Mouse (Mus musculus) cerebral cortex, adult 2 months (tissue): ENCODE measurements around the gene Rrp12.

Experiments
- WGBS: fragments of 180-500 bp; shearing (Covaris S2); methylation state at CpG from one replicate; pipeline ENCODE4 v1.1.7; 2018; 5-methylcytosine and 5-hydroxymethylcytosine counted together

Gene Rrp12

DNA sequence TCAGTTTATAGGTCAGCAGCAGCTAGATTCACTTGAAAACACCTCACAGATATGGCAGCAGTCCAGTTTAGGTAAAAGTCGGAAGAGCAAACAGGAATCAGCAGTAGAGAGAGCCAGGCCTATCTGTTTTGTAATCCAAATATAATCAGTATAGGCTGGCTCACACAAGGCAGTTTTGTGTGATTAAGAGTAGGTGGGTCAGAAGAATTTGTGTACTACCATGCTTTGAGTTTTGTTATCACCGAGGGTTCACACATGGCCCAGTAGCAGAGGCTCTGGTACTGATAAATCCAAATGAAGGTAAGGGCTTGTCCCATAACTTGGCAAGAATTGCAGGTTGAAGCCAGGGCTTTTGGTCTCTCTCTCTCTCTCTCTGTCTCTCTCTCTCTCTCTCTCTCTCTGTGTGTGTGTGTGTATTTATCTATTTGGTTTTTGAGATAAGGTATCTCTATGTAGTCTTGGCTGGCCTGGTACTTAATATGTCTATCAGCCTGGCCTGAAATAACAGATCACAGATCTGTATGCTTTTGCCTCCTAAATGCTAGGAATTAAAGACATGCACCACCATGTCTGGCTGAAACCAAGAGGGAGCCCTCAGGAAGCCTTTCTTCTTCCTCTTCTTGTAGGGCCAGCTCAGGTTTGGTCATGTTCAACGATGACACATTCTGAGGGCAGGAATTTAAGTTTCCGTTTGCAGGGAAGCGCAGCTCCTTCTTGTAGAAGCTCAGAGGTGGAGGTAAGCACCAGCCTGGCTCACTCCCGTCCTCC, 10.5 kb upstream of the Rrp12 start:
- WGBS = 59% methylated on average over 6 of the region's 6 CpGs

DNA sequence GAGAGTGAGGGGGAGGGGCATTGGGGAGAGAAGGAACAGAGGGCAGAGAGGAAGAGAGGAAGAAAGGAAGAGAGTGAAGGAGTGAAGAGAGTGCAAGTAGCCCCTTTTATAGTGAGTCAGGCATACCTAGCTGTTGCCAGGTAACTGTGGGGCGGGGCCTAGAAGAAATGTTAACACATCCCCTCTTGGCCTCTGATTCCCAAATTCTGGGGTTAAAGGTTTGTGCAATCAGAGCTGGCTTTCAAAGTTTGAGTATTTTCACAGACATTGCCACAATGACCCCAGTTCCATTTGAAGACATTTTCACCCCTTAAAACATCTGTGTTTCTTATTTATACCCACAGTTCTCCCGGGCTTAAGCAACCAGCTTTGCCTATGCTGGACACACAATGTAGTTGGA, 9.3 kb upstream of the Rrp12 start:
- 91% methylated on average over 2 of the region's 2 CpGs for WGBS

GRCm38 (mm10) chr19:41902848-41903593, 7.0 kb upstream of the Rrp12 start:
- 87% methylated on average over 10 of the region's 10 CpGs for WGBS

DNA sequence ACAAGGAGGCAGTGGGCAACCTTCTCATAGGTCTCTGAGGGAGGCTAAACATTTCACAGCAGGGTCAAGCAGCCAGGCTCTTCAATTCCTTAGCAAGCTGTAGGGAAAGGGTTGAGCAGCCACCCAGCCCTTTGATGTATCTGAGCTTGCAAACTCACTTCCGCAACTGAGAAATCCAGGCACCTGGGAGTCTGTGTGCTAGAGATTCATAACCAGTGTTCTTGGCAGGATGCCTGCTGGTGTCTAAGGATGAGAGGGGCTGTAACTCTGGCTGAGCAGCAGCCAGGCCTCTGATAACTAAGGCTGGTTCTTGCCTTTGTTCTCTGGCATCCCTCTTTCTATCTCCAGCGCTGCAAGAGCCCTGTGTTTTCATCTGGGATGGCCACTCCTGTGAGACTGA, 5.7 kb upstream of the Rrp12 start:
- 65% methylated on average over 2 of the region's 2 CpGs for WGBS

- 87% methylated on average over 8 of the region's 8 CpGs for WGBS
These were observed 4.6 kb upstream of the Rrp12 start for GRCm38 (mm10) chr19:41900495-41901090.

DNA sequence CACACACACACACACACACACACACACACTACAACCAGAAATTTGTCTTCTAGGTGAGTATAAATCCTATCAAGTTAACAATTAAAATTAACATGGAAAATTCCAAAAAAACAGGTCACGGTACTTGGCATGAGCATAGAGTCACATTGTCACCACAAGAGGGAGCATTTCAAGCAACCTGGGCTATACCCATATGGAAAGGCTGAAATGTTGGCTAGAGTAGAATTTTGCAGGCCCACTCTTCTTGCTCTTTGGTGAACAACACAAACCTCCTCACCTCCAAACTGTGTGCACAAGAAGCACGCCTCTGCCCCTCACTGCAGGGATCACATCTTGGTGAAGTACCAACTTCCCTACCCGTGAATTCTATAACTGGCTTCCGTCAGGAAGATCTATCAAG, 2.9 kb upstream of the Rrp12 start:
- WGBS = 51% methylated on average over 4 of the region's 4 CpGs

- WGBS = 7% methylated on average over 18 of the region's 18 CpGs
These were observed 342 bp upstream of the Rrp12 start for GRCm38 (mm10) chr19:41896319-41896711.

- WGBS = 22% methylated on average over 7 of the region's 7 CpGs
These were observed 1.0 kb downstream of the Rrp12 start for GRCm38 (mm10) chr19:41894959-41895358.

GRCm38 (mm10) chr19:41883882-41884281, 12.1 kb downstream of the Rrp12 start:
- 96% methylated on average over 9 of the region's 9 CpGs for WGBS

- WGBS = 97% methylated on average over 4 of the region's 4 CpGs
These were observed 14.1 kb downstream of the Rrp12 start for GRCm38 (mm10) chr19:41881842-41882241.

DNA sequence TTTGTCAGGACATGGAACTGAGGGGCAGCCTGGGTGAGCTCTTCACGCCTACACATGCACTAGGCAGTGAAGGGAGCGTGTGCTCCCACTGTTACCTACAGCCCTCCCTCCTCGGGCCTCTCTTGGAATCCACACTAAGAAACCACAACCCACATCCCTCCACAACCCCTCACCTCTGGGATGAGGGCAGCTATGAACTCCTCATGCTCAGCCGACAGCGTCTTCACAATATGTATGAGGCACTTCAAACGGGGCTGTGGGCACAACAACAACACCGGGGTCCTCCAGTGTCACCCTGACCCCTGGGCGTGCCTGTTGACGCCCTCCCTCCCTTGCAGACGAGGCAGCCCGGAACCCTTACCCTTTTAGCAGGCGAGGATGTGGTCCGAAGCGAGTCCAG, 21.6 kb downstream of the Rrp12 start:
- WGBS = 93% methylated on average over 14 of the region's 14 CpGs

GRCm38 (mm10) chr19:41872285-41872684, 23.7 kb downstream of the Rrp12 start:
- WGBS = 51% methylated on average over 2 of the region's 2 CpGs

DNA sequence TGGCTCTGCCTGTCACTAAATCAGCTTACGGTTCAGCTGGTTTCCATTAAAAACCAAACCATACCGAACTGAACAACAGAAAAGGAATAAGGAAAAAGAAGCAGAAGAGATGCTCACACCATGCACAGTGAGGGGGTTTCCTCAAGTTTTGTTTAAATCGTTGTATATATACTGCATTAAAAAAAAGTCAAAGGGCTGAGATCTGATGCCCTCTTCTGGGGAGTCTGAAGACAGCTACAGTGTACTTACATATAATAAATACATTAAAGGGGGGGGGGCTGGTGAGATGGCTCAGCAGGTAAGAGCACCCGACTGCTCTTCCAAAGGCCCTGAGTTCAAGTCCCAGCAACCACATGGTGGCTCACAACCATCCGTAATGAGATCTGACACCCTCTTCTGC, 26.0 kb downstream of the Rrp12 start:
- WGBS = 48% methylated on average over 5 of the region's 5 CpGs

GRCm38 (mm10) chr19:41869296-41869695, 26.7 kb downstream of the Rrp12 start:
- 39% methylated on average over 5 of the region's 5 CpGs for WGBS

- 83% methylated on average over 8 of the region's 8 CpGs for WGBS
These were observed 29.3 kb downstream of the Rrp12 start for GRCm38 (mm10) chr19:41866707-41867106.

- WGBS = 80% methylated on average over 3 of the region's 3 CpGs
These were observed 38.1 kb downstream of the Rrp12 start for GRCm38 (mm10) chr19:41857816-41858310.

- 92% methylated on average over 5 of the region's 5 CpGs for WGBS
These were observed 38.7 kb downstream of the Rrp12 start for GRCm38 (mm10) chr19:41857086-41857762.

DNA sequence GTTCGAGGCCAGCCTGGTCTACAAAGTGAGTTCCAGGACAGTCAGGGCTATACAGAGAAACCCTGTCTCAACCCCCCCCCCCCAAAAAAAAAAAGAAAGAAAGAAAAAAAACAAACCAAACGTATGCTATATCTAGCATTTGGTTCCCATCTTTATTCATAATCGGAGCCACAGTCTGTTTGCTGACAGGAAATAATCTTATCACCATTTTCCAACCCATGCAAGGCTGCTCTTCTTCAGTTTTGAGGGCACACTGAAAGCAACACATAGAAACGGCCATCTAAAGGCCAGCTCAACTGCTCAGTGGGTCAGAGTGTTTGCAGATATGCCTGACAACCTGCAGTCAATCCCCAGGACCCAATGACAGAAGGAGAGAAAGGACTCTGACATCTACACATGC, 43.5 kb downstream of the Rrp12 start:
- WGBS = 82% methylated on average over 4 of the region's 4 CpGs

DNA sequence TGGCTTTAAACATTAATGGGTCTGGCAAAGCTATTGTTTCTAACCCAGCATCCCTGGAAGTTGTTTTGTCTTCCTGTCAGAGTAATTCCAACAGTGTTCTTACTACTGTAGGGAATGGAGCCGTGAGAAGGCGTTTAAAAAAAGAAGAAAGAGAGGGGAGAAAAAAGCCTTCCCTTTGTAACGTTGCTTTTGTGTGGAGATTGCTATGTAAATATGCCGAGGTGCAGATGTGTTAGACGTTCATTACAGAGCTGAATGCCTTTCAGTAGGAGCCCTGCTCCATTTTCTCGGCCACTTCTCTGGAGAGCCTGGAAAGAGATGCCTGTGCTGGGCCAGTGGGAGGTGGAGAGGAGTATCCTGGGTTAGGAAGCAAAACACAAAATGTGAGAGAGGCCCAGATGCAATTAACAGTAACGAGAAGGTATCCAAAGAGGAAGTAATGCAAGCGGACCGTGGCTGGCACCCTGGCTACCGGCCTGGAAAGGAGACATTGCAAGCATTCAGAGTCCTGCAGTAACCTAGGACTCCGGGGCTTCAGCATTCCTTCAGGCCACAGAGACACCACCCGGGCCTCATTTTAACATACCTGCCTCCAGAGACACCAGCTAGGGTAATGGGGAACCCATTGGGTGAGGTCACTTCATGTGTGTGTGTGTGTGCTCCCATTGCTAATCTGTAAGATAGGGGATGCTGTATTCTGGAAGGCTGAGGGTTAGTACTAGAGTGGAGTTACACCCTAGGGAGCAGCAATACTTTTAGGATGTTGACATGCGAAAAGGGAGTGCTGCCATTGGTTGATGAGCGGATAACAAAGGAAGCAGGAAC, 45.0 kb downstream of the Rrp12 start:
- 57% methylated on average over 14 of the region's 14 CpGs for WGBS

- 66% methylated on average over 6 of the region's 6 CpGs for WGBS
These were observed 45.8 kb downstream of the Rrp12 start for GRCm38 (mm10) chr19:41850021-41850718.
